Mouse (Mus musculus) CH12.LX (cell line): ENCODE results near the gene Dennd5b. TPM values are rescaled to one million over a fixed set of nuclear protein-coding genes. Genes with fewer than 3 reads are reported as not detected.
A peak's percentile ranks its signal among the peaks of the same experiment; 100 is the strongest.

Experiments
- DNase-seq: peaks from one replicate; pipeline ENCODE4 v3.0.0-alpha.2; 2013; ENCODE audit errors: extremely low read depth
- H3K27ac ChIP-seq: 2 replicates; pipeline ENCODE4 v1.5.1; 2012; ENCODE audit warnings: low read depth, mild to moderate bottlenecking, control low read depth, moderate library complexity; ENCODE audit not compliant: insufficient read depth
- H3K27me3 ChIP-seq: replicated peaks from 2 replicates; pipeline ENCODE3; 2012; ENCODE audit warnings: inconsistent platforms
- H3K36me3 ChIP-seq, 2 experiments: replicated peaks in 1 of 2; 2 replicates each; pipeline versions ENCODE3 to v1.6.1; 2012; ENCODE audit warnings: inconsistent platforms in 1 of 2, low read length in 1 of 2, mild to moderate bottlenecking in 1 of 2, mixed read lengths in 1 of 2, moderate library complexity in 1 of 2; ENCODE audit not compliant: control insufficient read depth in 1 of 2, insufficient read depth in 1 of 2
- H3K4me1 ChIP-seq, 2 experiments: 2 replicates each; pipeline ENCODE4 v1.6.1; 2012; ENCODE audit warnings: inconsistent platforms in 1 of 2, moderate library complexity in 1 of 2; ENCODE audit not compliant: insufficient read depth in 2 of 2, control insufficient read depth in 1 of 2
- H3K4me2 ChIP-seq: 2 replicates; pipeline ENCODE4 v1.6.1; 2012; ENCODE audit warnings: low read depth, mild to moderate bottlenecking, control low read depth; ENCODE audit not compliant: poor library complexity, insufficient read depth, severe bottlenecking
- H3K4me3 ChIP-seq, 3 experiments: fragments of 150-350 bp in 1 of 3; sonication (generic) in 1 of 3; replicated peaks in 1 of 3; 2 replicates each; pipeline versions ENCODE3 to v1.5.1; 2011 to 2012; ENCODE audit warnings: low read depth in 2 of 3, low read length in 2 of 3, mild to moderate bottlenecking in 2 of 3, moderate library complexity in 2 of 3, control low read depth in 1 of 3, improper control_type of control experiment in 1 of 3, inconsistent platforms in 1 of 3, mixed read lengths in 1 of 3; ENCODE audit not compliant: poor library complexity in 1 of 3
- H3K79me2 ChIP-seq: replicated peaks from 2 replicates; pipeline ENCODE4 v1.6.1; 2012; ENCODE audit warnings: mild to moderate bottlenecking, moderate library complexity; ENCODE audit not compliant: control insufficient read depth, poor library complexity, insufficient read depth, severe bottlenecking; ENCODE audit errors: extremely low read depth
- H3K9ac ChIP-seq: 2 replicates; pipeline ENCODE4 v1.6.1; 2012; ENCODE audit warnings: low read depth, mild to moderate bottlenecking, control low read depth, moderate library complexity; ENCODE audit not compliant: insufficient read depth
- H3K9me3 ChIP-seq: replicated peaks from 2 replicates; pipeline ENCODE3; 2012; ENCODE audit warnings: low read length, inconsistent platforms, mixed read lengths
- BHLHE40 ChIP-seq: IDR thresholded peaks from 2 replicates; pipeline ENCODE4 v1.6.1; 2011; ENCODE audit warnings: mild to moderate bottlenecking, low read depth, low read length, improper control_type of control experiment
- CHD1 ChIP-seq: IDR thresholded peaks from 2 replicates; pipeline ENCODE4 v1.6.1; 2012; ENCODE audit warnings: low read depth, low read length, improper control_type of control experiment, inconsistent platforms
- CHD2 ChIP-seq: IDR thresholded peaks from 2 replicates; pipeline ENCODE4 v1.6.1; 2011; ENCODE audit warnings: low read length, improper control_type of control experiment
- CTCF ChIP-seq, 2 experiments: IDR thresholded peaks in 1 of 2; conservative IDR thresholded peaks in 1 of 2; 2 replicates each; pipeline ENCODE4 v1.5.1; 2011 to 2012; ENCODE audit warnings: low read depth in 2 of 2, low read length in 2 of 2, improper control_type of control experiment in 1 of 2, inconsistent platforms in 1 of 2, mild to moderate bottlenecking in 1 of 2, moderate library complexity in 1 of 2
- E2F4 ChIP-seq: IDR thresholded peaks from 2 replicates; pipeline ENCODE4 v1.6.1; 2011; ENCODE audit warnings: low read depth, low read length, improper control_type of control experiment; ENCODE audit not compliant: insufficient replicate concordance
- ELF1 ChIP-seq: IDR thresholded peaks from 2 replicates; pipeline ENCODE4 v1.6.1; 2014; ENCODE audit warnings: low read depth, mild to moderate bottlenecking, inconsistent platforms, low read length, improper control_type of control experiment
- EP300 ChIP-seq: IDR thresholded peaks from 2 replicates; pipeline ENCODE4 v1.6.1; 2011; ENCODE audit warnings: low read length, improper control_type of control experiment
- ETS1 ChIP-seq: conservative IDR thresholded peaks from 2 replicates; pipeline ENCODE4 v1.6.1; 2012; ENCODE audit warnings: low read depth, mild to moderate bottlenecking, inconsistent platforms, low read length, improper control_type of control experiment, moderate library complexity
- GABPA ChIP-seq: IDR thresholded peaks from 2 replicates; pipeline ENCODE4 v1.6.1; 2012; ENCODE audit warnings: low read depth, low read length, improper control_type of control experiment, inconsistent platforms; ENCODE audit not compliant: insufficient replicate concordance
- HCFC1 ChIP-seq: IDR thresholded peaks from 2 replicates; pipeline ENCODE4 v1.6.1; 2012; ENCODE audit warnings: low read depth, mild to moderate bottlenecking, inconsistent platforms, low read length, improper control_type of control experiment
- JUN ChIP-seq: IDR thresholded peaks from 2 replicates; pipeline ENCODE4 v1.6.1; 2011; ENCODE audit warnings: low read depth, mild to moderate bottlenecking, low read length, improper control_type of control experiment, moderate library complexity; ENCODE audit not compliant: insufficient read depth
- JUND ChIP-seq: conservative IDR thresholded peaks from 2 replicates; pipeline ENCODE4 v1.6.1; 2011; ENCODE audit warnings: low read depth, low read length, improper control_type of control experiment
- KAT2A ChIP-seq: IDR thresholded peaks from 2 replicates; pipeline ENCODE4 v1.6.1; 2012; ENCODE audit warnings: low read length, improper control_type of control experiment, inconsistent platforms; ENCODE audit not compliant: insufficient replicate concordance
- MAFK ChIP-seq: IDR thresholded peaks from 2 replicates; pipeline ENCODE4 v1.6.1; 2011; ENCODE audit warnings: low read length, improper control_type of control experiment; ENCODE audit not compliant: insufficient replicate concordance
- MAX ChIP-seq: IDR thresholded peaks from 2 replicates; pipeline ENCODE4 v1.6.1; 2011; ENCODE audit warnings: low read length, improper control_type of control experiment
- MAZ ChIP-seq: IDR thresholded peaks from 2 replicates; pipeline ENCODE4 v1.6.1; 2012; ENCODE audit warnings: low read depth, mild to moderate bottlenecking, inconsistent platforms, low read length, improper control_type of control experiment, moderate library complexity
- MXI1 ChIP-seq: IDR thresholded peaks from 2 replicates; pipeline ENCODE4 v1.6.1; 2011; ENCODE audit warnings: mild to moderate bottlenecking, low read depth, low read length, improper control_type of control experiment
- MYC ChIP-seq: IDR thresholded peaks from 2 replicates; pipeline ENCODE4 v1.6.1; 2011; ENCODE audit warnings: low read depth, mild to moderate bottlenecking, improper control_type of control experiment, low read length
- NELFE ChIP-seq: IDR thresholded peaks from 2 replicates; pipeline ENCODE4 v1.6.1; 2011; ENCODE audit warnings: low read depth, low read length, improper control_type of control experiment
- NRF1 ChIP-seq: IDR thresholded peaks from 2 replicates; pipeline ENCODE4 v1.6.1; 2014; ENCODE audit warnings: low read depth, mild to moderate bottlenecking, inconsistent platforms, low read length, improper control_type of control experiment, moderate library complexity
- PAX5 ChIP-seq: IDR thresholded peaks from 2 replicates; pipeline ENCODE4 v1.6.1; 2012; ENCODE audit warnings: low read length, inconsistent platforms, mixed read lengths
- POLR2A ChIP-seq: IDR thresholded peaks from 2 replicates; pipeline ENCODE4 v1.6.1; 2011; ENCODE audit warnings: low read depth, mild to moderate bottlenecking, improper control_type of control experiment, low read length
- POLR2AphosphoS2 ChIP-seq: IDR thresholded peaks from 2 replicates; pipeline ENCODE4 v1.6.1; 2011; ENCODE audit warnings: low read depth, low read length, improper control_type of control experiment
- RAD21 ChIP-seq: IDR thresholded peaks from 2 replicates; pipeline ENCODE4 v1.6.1; 2011; ENCODE audit warnings: low read depth, mild to moderate bottlenecking, low read length, improper control_type of control experiment, moderate library complexity
- RCOR1 ChIP-seq: conservative IDR thresholded peaks from 2 replicates; pipeline ENCODE4 v1.6.1; 2012; ENCODE audit warnings: low read depth, mild to moderate bottlenecking, inconsistent platforms, low read length, improper control_type of control experiment
- SIN3A ChIP-seq: IDR thresholded peaks from 2 replicates; pipeline ENCODE4 v1.6.1; 2012; ENCODE audit warnings: low read length, improper control_type of control experiment, inconsistent platforms
- SMC3 ChIP-seq: IDR thresholded peaks from 2 replicates; pipeline ENCODE4 v1.6.1; 2011; ENCODE audit warnings: low read depth, low read length, improper control_type of control experiment
- TBP ChIP-seq: conservative IDR thresholded peaks from 2 replicates; pipeline ENCODE4 v1.6.1; 2011; ENCODE audit warnings: low read depth, low read length, improper control_type of control experiment
- TCF12 ChIP-seq: IDR thresholded peaks from 2 replicates; pipeline ENCODE4 v1.6.1; 2014; ENCODE audit warnings: low read depth, mild to moderate bottlenecking, inconsistent platforms, low read length, improper control_type of control experiment
- UBTF ChIP-seq: IDR thresholded peaks from 2 replicates; pipeline ENCODE4 v1.6.1; 2012; ENCODE audit warnings: low read depth, mild to moderate bottlenecking, inconsistent platforms, low read length, improper control_type of control experiment, moderate library complexity
- USF1 ChIP-seq: IDR thresholded peaks from 2 replicates; pipeline ENCODE4 v1.6.1; 2014; ENCODE audit warnings: low read depth, mild to moderate bottlenecking, inconsistent platforms, low read length, improper control_type of control experiment
- USF2 ChIP-seq: conservative IDR thresholded peaks from 2 replicates; pipeline ENCODE4 v1.6.1; 2011; ENCODE audit warnings: low read depth, low read length, improper control_type of control experiment
- ZC3H11A ChIP-seq: IDR thresholded peaks from 2 replicates; pipeline ENCODE4 v1.6.1; 2012; ENCODE audit warnings: low read depth, mild to moderate bottlenecking, inconsistent platforms, low read length, improper control_type of control experiment
- ZKSCAN1 ChIP-seq: IDR thresholded peaks from 2 replicates; pipeline ENCODE4 v1.6.1; 2012; ENCODE audit warnings: low read depth, inconsistent platforms, low read length, improper control_type of control experiment, borderline replicate concordance
- ZMIZ1 ChIP-seq: IDR thresholded peaks from 2 replicates; pipeline ENCODE4 v1.6.1; 2012; ENCODE audit warnings: low read depth, mild to moderate bottlenecking, inconsistent platforms, low read length, improper control_type of control experiment
- dilution Hi-C: fragments of 300-500 bp; cut with MboI; formaldehyde crosslinking; loops from 2 replicates; pipeline ENCODE4 v1.14.3; 2020; ENCODE audit warnings: low sequenced_read_pairs; ENCODE audit not compliant: extremely low pct_unique_long_range_greater_than_20kb, extremely low pct_ligation_motif_present
- in situ Hi-C: fragments of 300-500 bp; cut with MboI; formaldehyde crosslinking; loops from 3 replicates; pipeline ENCODE4 v1.14.3; 2019; ENCODE audit warnings: low sequenced_read_pairs, low pct_ligation_motif_present, low pct_unique_long_range_greater_than_20kb, mixed read lengths
- polyA plus RNA-seq: library from polyadenylated mRNA; unstranded; fragments of >175 nt; gene quantifications from 2 replicates; pipeline ENCODE4 v1.2.1, GENCODE M21; 2012; ENCODE audit warnings: low read depth; ENCODE audit not compliant: insufficient read length
- total RNA-seq, 2 experiments: library from RNA; depleted of rRNA; stranded (reverse); fragments of 300-350 nt in 1 of 2; fragments of >200 nt in 1 of 2; gene quantifications; 2 replicates each; pipeline ENCODE4 v1.2.3; 2012 to 2014

Gene Dennd5b
- total and polyA plus RNA-seq, 3 experiments: 1.6 to 3.1 (median 2.2) TPM

- TF ChIP-seq USF1 (no peak), MAFK (no peak), ZKSCAN1 (no peak), JUN (no peak), SMC3 (no peak), CHD1 (0 out of 2 replicates have a peak, but pooled peaks have one; percentile 60)
Measured at GRCm38 (mm10) chr6:148946409-148946742, 155.1 kb downstream of the Dennd5b start, which contains the start of gene Sinhcaf (continued).

- Histone ChIP-seq H3K36me3 (peaks cover 0 to 14% of the 10 kb centered on the region in 2 experiments), H3K4me3 (peak overlapping the region; percentile 94 to 98 (median 95)), H3K4me1 (peaks cover 4 to 27% of the 10 kb centered on the region in 2 experiments; a peak in 3 of 4 replicates), H3K9ac (peak overlapping the region; percentile 91), H3K4me2 (peak overlapping the region; percentile 14), H3K27ac (peak overlapping the region; percentile 73), H3K27me3 (no peaks in the 10 kb centered on the region), H3K9me3 (no peaks in the 10 kb centered on the region), H3K79me2 (peaks cover 47% of the 10 kb centered on the region)
- no peak for DNase-seq
- dilution Hi-C loops (no loop called here), in situ Hi-C loops (loop anchor here (25.0 kb wide), 1 partner anchor 167 kb away; the partner anchor contains the start of gene Dennd5b)
- TF ChIP-seq BHLHE40: 0 out of 2 replicates have a peak, but pooled peaks have one; percentile 3
- TF ChIP-seq CHD1: no peak
- no peak for TF ChIP-seq POLR2A
- TF ChIP-seq KAT2A: no peak
- TF ChIP-seq MAZ: no peak
- TF ChIP-seq RCOR1: no peak
- no peak for TF ChIP-seq SMC3
- no peak; the same call in 1 of the 2 replicates for TF ChIP-seq HCFC1
- TF ChIP-seq UBTF: 0 out of 2 replicates have a peak, but pooled peaks have one; percentile 22
- no peak for TF ChIP-seq POLR2AphosphoS2
- TF ChIP-seq CTCF (conservative IDR thresholded peaks at IDR 0.05 in 1 of 2, IDR thresholded peaks at IDR 0.05 in 1 of 2; ENCODE audit: low read depth in 2 of 2, low read length in 2 of 2): no peak
- no peak for TF ChIP-seq ELF1
- TF ChIP-seq JUN: no peak
- peak; percentile 70; the same call in 1 of the 2 replicates for TF ChIP-seq MYC
- TF ChIP-seq SIN3A: no peak
- no peak for TF ChIP-seq ZC3H11A
- TF ChIP-seq NRF1: no peak
- TF ChIP-seq NELFE: no peak
- TF ChIP-seq USF2: no peak
- no peak for TF ChIP-seq ZKSCAN1
- TF ChIP-seq CHD2: no peak
- no peak for TF ChIP-seq EP300
- TF ChIP-seq PAX5: no peak
- no peak for TF ChIP-seq RAD21
- no peak for TF ChIP-seq MAFK
- TF ChIP-seq E2F4: no peak
- no peak for TF ChIP-seq ZMIZ1
- no peak for TF ChIP-seq ETS1
- peak; percentile 19 for TF ChIP-seq MXI1
- peak; percentile 85 for TF ChIP-seq MAX
- no peak for TF ChIP-seq JUND
- no peak for TF ChIP-seq GABPA
- TF ChIP-seq TCF12: peak; percentile 50; the same call in 1 of the 2 replicates
- peak; percentile 80; the same call in 1 of the 2 replicates for TF ChIP-seq TBP
Measured at GRCm38 (mm10) chr6:148945509-148946408, 155.7 kb downstream of the Dennd5b start.
